Mouse (Mus musculus) liver, embryonic 14.5 days (tissue): ENCODE measurements at regions not wholly inside any gene's neighbourhood (a gene's known extent, or its start where the extent isn't known, plus 50 kb on each side); places are given as distances from the start of the nearest gene placed in this dataset.

Experiments
- ATAC-seq: fragments of 200-750 bp; cut with Nextera tagmentation; 2 replicates; pipeline ENCODE4 v1.8.0; 2017; ENCODE audit warnings: moderate number of reproducible peaks, mild to moderate bottlenecking, moderate library complexity; ENCODE audit not compliant: insufficient read depth
- DNase-seq, 3 experiments: peaks; one replicate each; pipeline ENCODE4 v3.0.0-alpha.2; 2012 to 2013; ENCODE audit warnings: low read depth in 3 of 3, low spot score in 3 of 3
- H3K27ac ChIP-seq: fragments of 300-500 bp; sonication (generic); 2 replicates; pipeline ENCODE4 v1.5.1; 2014; ENCODE audit warnings: moderate library complexity, mild to moderate bottlenecking, control low read depth, inconsistent platforms
- H3K27me3 ChIP-seq: fragments of 300-500 bp; sonication (generic); 2 replicates; pipeline ENCODE4 v1.6.1; 2014; ENCODE audit warnings: mild to moderate bottlenecking, low read length, moderate library complexity; ENCODE audit not compliant: control insufficient read depth, insufficient read depth
- H3K36me3 ChIP-seq: fragments of 300-500 bp; sonication (generic); replicated peaks from 2 replicates; pipeline ENCODE4 v1.6.1; 2014; ENCODE audit warnings: low read depth; ENCODE audit not compliant: control insufficient read depth, insufficient read depth
- H3K4me1 ChIP-seq, 2 experiments: fragments of 200-500 bp in 1 of 2; fragments of 300-500 bp in 1 of 2; sonication (generic) in 1 of 2; replicated peaks; 2 replicates each; pipeline ENCODE4 v1.6.1; 2012 to 2014; ENCODE audit warnings: antibody characterized with exemption in 1 of 2, inconsistent platforms in 1 of 2, low read length in 1 of 2; ENCODE audit not compliant: control insufficient read depth in 2 of 2, insufficient read depth in 2 of 2
- H3K4me2 ChIP-seq: fragments of 300-500 bp; sonication (generic); 2 replicates; pipeline ENCODE4 v1.6.1; 2014; ENCODE audit warnings: low read depth, mild to moderate bottlenecking, control low read depth, moderate library complexity
- H3K4me3 ChIP-seq, 2 experiments: fragments of 200-500 bp in 1 of 2; fragments of 300-500 bp in 1 of 2; sonication (generic) in 1 of 2; 2 replicates each; pipeline ENCODE4 v1.5.1; 2012 to 2014; ENCODE audit warnings: low read depth in 2 of 2, low read length in 2 of 2, mild to moderate bottlenecking in 2 of 2, control low read depth in 1 of 2, inconsistent platforms in 1 of 2, moderate library complexity in 1 of 2; ENCODE audit not compliant: insufficient read depth in 1 of 2
- H3K9ac ChIP-seq: fragments of 300-500 bp; sonication (generic); replicated peaks from 2 replicates; pipeline ENCODE4 v1.6.1; 2014; ENCODE audit warnings: mild to moderate bottlenecking, control low read depth, moderate library complexity
- H3K9me3 ChIP-seq: fragments of 300-500 bp; sonication (generic); 2 replicates; pipeline ENCODE4 v1.6.1; 2016; ENCODE audit warnings: low read length, mixed read lengths; ENCODE audit not compliant: control insufficient read depth
- CTCF ChIP-seq: IDR thresholded peaks from 2 replicates; pipeline ENCODE4 v1.5.1; 2016; ENCODE audit warnings: antibody characterized with exemption, low read depth, control low read depth
- EP300 ChIP-seq: IDR thresholded peaks from 2 replicates; pipeline ENCODE4 v1.6.1; 2016; ENCODE audit warnings: antibody characterized with exemption, low read depth
- WGBS: fragments of 180-500 bp; shearing (Covaris S2); extraction: QIAGEN DNeasy Blood & Tissue Kit; methylation state at CpG from one replicate; pipeline ENCODE4 v1.1.7; 2014; ENCODE audit not compliant: insufficient replicate concordance; 5-methylcytosine and 5-hydroxymethylcytosine counted together

DNA sequence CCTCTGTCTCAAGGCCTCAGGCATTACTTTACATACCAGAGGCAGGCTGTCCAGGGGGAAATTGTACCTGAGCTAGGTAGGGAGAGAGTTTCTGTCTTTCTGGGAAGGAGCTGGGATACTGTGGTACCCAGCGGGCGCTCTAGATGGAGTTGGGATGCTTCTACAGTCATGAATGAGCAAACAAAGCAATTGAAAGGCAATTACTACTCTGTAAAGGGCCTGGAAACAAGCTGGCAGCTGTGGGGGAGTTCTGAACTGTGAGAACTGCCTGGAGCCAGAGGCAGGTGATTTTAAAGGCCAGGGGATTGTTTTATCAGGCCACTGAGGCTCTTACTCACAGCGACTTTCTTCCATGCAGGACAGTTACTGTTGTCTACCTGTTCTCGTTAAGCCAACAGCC, 313.3 kb upstream of the Gm12728 start:
- DNase-seq = no peak
- no peak for ATAC-seq
- 43% methylated on average over 4 of the region's 4 CpGs for WGBS
- Histone ChIP-seq H3K27ac (no peak overlapping the region), H3K4me1 (no peaks in the 10 kb centered on the region), H3K9me3 (no peaks in the 10 kb centered on the region), H3K27me3 (no peaks in the 10 kb centered on the region), H3K4me3 (no peak overlapping the region), H3K9ac (no peak overlapping the region), H3K4me2 (no peak overlapping the region), H3K36me3 (no peaks in the 10 kb centered on the region)
- TF ChIP-seq CTCF (no peak), EP300 (no peak)

DNA sequence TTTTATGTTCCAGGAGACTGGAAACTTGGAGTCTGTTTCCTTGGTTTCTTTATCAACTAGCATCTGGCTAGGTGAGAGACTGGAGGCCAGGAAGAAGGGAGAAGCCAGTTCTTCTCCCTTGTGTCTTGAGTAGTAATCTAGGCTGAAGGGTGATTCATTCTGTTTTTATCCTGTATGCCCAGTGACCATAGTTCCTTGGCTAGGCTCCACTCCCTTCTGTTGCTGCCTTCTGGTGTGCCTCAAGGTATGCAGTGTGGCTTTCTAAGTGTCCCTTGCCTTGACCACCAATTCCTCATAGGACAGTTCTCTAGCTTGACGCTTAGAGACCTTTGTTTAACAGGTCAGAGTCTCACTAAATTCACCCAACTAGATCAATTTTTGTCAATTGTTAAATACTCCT, 303.3 kb upstream of the Gm12728 start:
- Histone ChIP-seq H3K4me2 (no peak overlapping the region), H3K4me3 (no peak overlapping the region), H3K9ac (no peak overlapping the region), H3K27me3 (no peaks in the 10 kb centered on the region), H3K9me3 (no peaks in the 10 kb centered on the region), H3K4me1 (no peaks in the 10 kb centered on the region), H3K36me3 (no peaks in the 10 kb centered on the region), H3K27ac (no peak overlapping the region)
- TF ChIP-seq CTCF (no peak), EP300 (no peak)
- ATAC-seq (no peak), DNase-seq (no peak)
- WGBS = 65% methylated on average over 1 of the region's 1 CpGs

DNA sequence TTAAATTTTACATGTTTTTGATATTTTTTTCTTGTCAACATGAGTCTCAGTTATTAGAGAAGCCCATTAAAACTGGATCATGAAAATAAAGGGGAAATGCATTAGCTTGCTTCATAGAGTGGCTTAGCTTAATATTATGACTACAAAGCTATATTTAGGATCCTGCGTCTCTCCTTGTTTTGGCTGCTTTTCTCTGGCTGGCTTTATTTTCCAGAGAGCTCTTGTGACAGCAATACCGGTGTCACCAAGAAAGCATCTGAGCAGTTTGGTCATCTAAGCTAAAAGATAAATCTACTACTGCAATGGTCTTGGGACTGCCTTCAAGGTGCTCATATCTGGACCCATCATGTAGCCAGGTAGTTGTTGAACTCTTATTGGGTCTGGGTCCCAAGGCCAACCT, 293.5 kb upstream of the Gm12728 start:
- Histone ChIP-seq H3K27me3 (no peaks in the 10 kb centered on the region), H3K9ac (no peak overlapping the region), H3K9me3 (no peaks in the 10 kb centered on the region), H3K4me2 (no peak overlapping the region), H3K36me3 (no peaks in the 10 kb centered on the region), H3K27ac (no peak overlapping the region), H3K4me1 (no peaks in the 10 kb centered on the region), H3K4me3 (no peak overlapping the region)
- DNase-seq (no peak), ATAC-seq (no peak)
- 88% methylated on average over 2 of the region's 2 CpGs for WGBS
- TF ChIP-seq EP300 (no peak), CTCF (no peak)

DNA sequence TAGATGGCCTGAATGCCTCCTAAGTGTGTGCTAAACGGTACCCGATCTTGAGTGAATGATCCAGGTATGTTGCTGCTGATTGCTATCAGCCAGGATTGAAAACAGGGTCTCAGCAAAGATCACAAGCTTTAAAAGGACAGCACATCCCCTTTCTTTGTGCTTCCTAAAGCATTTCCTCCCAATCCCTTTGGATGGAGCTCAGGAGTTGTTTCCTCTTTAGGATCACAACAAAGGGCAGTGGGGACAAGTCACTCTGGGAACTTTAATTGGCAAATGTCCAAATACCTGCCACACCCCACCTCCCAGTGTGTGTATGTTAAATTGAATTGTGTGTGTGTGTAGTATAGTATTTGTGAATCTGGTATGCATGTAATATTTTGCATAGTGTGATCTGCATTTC, 283.5 kb upstream of the Gm12728 start:
- WGBS = 45% methylated on average over 2 of the region's 2 CpGs
- no peak for ATAC-seq
- H3K27ac ChIP-seq = no peak overlapping the region
- no peaks in the 10 kb centered on the region for H3K9me3 ChIP-seq
- no peaks in the 10 kb centered on the region for H3K36me3 ChIP-seq
- no peak overlapping the region for H3K4me3 ChIP-seq
- no peak for DNase-seq
- no peak overlapping the region for H3K4me2 ChIP-seq
- TF ChIP-seq CTCF = no peak
- no peak for TF ChIP-seq EP300
- H3K27me3 ChIP-seq = no peaks in the 10 kb centered on the region
- H3K4me1 ChIP-seq = no peaks in the 10 kb centered on the region
- H3K9ac ChIP-seq = no peak overlapping the region

DNA sequence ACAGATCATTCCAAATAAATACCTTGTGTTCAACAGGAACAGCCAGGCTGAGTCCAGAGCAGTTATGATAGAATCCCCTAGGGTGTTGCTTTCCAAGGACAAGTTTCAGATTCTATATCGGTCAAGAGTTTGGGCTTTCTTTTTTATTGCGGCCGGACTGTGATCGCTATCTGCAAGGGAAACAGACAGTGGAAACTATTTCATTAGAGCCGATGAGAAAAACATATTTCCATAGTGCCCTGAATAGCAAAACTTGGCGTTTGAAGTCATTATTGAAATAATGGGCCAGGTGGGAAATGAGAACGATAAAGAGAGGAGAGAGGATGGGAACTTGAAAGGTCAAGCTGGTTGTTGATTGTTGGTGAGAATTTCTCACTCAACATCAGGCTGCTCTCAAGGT, 282.4 kb upstream of the Gm12728 start:
- Histone ChIP-seq H3K4me1 (no peaks in the 10 kb centered on the region), H3K9me3 (no peaks in the 10 kb centered on the region), H3K36me3 (no peaks in the 10 kb centered on the region), H3K4me3 (no peak overlapping the region), H3K27ac (no peak overlapping the region), H3K27me3 (no peaks in the 10 kb centered on the region), H3K9ac (no peak overlapping the region), H3K4me2 (no peak overlapping the region)
- WGBS = 70% methylated on average over 7 of the region's 7 CpGs
- TF ChIP-seq EP300 = no peak
- no peak for TF ChIP-seq CTCF
- ATAC-seq (no peak), DNase-seq (no peak)
